Mouse (Mus musculus) embryonic stem cell, embryonic (primary cell): ENCODE measurements at regions not wholly inside any gene's neighbourhood (a gene's known extent, or its start where the extent isn't known, plus 50 kb on each side); places are given as distances from the start of the nearest gene placed in this dataset.

Experiments used
- CTCF ChIA-PET, 4 experiments: fragments of 300-600 bp in 2 of 4; fragments of 350-600 bp in 2 of 4; sonication (Branson Sonifier 250); formaldehyde crosslinking; loops; one replicate each; lab custom pipeline; 2022; ENCODE audit warnings: inconsistent platforms in 2 of 4; lab: Charles Lee
- POLR2A ChIA-PET, 4 experiments: fragments of 300-600 bp in 2 of 4; fragments of 350-600 bp in 2 of 4; sonication (Branson Sonifier 250); formaldehyde crosslinking; loops; one replicate each; lab custom pipeline; 2022; ENCODE audit warnings: antibody characterized with exemption in 4 of 4, inconsistent platforms in 1 of 4; lab: Charles Lee

GRCm38 (mm10) chr4:127685021-127685420 is 285.7 kb downstream of the CK137956 start:
- ChIA-PET POLR2A (no interaction called here), CTCF (no interaction called here)

DNA sequence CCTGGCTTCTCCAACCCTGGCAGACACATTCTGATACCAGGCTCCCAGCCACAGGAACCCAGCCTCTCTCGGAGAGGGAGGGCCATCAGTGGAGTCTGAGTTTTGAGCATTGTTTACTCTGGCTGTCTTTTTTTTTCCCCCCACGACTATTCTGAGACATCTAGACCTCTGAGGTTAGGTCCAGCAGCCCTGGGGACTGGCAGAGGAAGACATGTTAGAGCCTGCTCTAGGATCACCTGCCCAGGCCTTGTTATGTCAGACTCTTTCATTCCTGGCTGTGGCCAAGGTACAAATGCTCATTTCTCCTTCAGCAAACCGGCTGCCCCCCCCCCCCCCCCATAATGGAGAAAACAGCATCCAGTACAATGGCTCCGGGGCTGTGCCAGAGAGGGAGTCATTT is 291.4 kb downstream of the CK137956 start:
- CTCF ChIA-PET: interaction anchor here in 1 of 4 experiments (1.0 kb wide), 1 partner anchor 130 kb away, joined by 3 read pairs; no protein-coding TSS in a partner anchor
- POLR2A ChIA-PET: interaction anchor here in 1 of 4 experiments (0.6 kb wide), 1 partner anchor 39 kb away, joined by 4 read pairs; no protein-coding TSS in a partner anchor

GRCm38 (mm10) chr4:127678437-127678836 is 292.3 kb downstream of the CK137956 start:
- CTCF ChIA-PET: no interaction called here
- POLR2A ChIA-PET: no interaction called here

DNA sequence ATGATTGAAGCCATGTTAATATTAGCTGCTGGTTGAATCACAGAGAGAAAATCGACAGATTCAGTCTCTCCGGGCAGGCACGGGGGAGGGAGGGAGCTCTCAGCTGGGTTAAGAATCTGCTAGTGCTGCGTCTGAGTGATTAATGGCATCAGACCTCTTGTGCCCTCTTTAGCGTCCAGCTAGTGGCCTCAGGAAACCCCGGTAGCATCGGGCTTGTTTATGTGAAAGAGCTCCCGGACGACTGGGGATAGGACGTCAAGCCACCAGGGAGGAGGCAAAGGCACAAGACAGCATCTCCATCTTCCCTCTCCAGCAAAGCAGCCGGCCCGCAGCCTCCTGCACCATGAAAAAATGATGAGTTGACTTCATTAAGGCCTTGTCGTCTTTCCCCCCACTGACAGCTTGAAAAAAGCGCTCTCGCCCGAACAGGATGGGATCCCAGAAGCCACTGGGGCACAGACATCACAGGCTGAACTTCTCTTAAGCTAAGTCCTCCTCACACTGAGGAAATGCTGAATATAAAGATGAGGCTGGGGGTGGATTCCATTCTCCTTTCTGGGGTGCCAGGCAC is 294.9 kb downstream of the CK137956 start:
- CTCF ChIA-PET: interaction anchor here in 2 of 4 experiments (0.6 to 1.6 kb wide), 4 partner anchors 17 to 889 kb away, joined by 3 to 6 read pairs (median 4); no protein-coding TSS in a partner anchor
- POLR2A ChIA-PET: interaction anchor here in 2 of 4 experiments (0.6 kb wide), 2 partner anchors 144 to 544 kb away, joined by 3 to 5 read pairs; no protein-coding TSS in a partner anchor

DNA sequence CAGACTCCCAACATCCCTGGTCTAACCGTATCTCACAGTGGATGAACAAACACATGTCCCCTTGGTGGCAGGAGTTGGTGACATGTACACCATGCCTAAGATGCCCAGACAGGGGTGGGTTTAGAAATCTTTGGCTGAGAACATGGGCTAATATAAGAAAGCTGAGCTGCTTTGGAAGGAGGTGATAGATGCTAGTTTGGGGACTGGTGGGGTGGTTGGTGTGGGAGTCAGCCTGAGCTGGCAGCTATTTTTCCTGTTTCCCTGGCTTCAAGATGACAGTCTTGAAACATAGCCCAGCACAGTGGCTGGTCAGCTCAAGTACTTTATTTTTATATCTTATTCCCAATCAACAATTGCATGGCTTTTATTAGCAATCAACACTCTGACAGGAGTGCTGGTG is 302.0 kb upstream of the Gjb5 start:
- CTCF ChIA-PET: no interaction called here
- POLR2A ChIA-PET: no interaction called here

DNA sequence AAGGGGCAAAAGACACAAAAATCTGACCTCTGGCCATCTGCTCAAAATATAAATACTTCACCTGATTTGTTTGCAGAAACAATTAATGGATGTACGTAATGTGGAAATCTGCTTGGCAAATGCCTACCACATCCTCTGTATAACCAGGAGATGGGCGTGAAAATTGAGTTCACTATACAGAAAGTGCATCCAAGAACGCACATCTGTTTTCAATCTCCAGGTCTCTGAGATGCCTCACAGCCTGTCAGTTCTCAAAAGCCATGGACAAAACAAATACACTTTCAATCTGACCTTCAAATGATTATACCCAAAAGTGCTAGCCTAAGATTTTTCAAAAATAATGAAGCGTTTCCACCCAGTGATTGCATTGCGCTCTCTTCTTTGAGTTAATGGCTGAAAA is 293.6 kb upstream of the Gjb5 start:
- POLR2A ChIA-PET: no interaction called here

GRCm38 (mm10) chr4:127648011-127648410 is 290.0 kb upstream of the Gjb5 start:
- ChIA-PET CTCF (no interaction called here), POLR2A (no interaction called here)

More for the DNA sequence above, 293.6 kb upstream of the Gjb5 start:
- CTCF ChIA-PET: interaction anchor here in 1 of 4 experiments (0.6 kb wide), 1 partner anchor 134 kb away, joined by 3 read pairs; no protein-coding TSS in a partner anchor

- POLR2A ChIA-PET: no interaction called here
- CTCF ChIA-PET: no interaction called here
Measured at GRCm38 (mm10) chr4:127647189-127647588, 289.2 kb upstream of the Gjb5 start.

- ChIA-PET CTCF (interaction anchor here in 2 of 4 experiments (0.6 kb wide), 2 partner anchors 256 to 828 kb away, joined by 3 to 4 read pairs; no protein-coding TSS in a partner anchor), POLR2A (interaction anchor here in 1 of 4 experiments (0.6 to 0.7 kb wide), 3 partner anchors 39 to 307 kb away, joined by 3 to 4 read pairs (median 4); no protein-coding TSS in a partner anchor)
Measured at GRCm38 (mm10) chr4:127640251-127641085, 282.5 kb upstream of the Gjb5 start.

DNA sequence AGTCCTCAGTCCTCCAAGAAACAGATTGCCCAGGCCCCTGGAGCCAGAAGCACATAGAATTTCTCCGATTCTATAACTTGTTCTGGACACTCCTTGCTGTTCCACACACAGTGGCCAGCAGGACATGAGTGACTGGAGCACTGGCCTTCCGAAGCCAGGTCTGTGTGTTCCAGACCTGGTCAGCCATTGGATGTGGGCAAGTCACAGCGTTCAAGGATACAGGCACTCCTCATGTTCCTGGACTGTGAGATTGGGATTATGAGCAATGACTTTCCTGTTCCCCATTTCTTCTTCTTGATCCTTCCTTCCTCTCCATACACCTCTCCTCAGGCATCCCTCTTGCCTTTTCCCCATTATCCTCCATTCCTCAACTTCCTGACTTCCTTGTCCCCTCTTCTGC is 281.8 kb upstream of the Gjb5 start:
- ChIA-PET POLR2A (interaction anchor here in 1 of 4 experiments (0.7 kb wide), 2 partner anchors 40 to 307 kb away, joined by 4 read pairs; no protein-coding TSS in a partner anchor), CTCF (interaction anchor here in 1 of 4 experiments (0.6 kb wide), 2 partner anchors 369 to 829 kb away, joined by 3 to 4 read pairs; no protein-coding TSS in a partner anchor)

- CTCF ChIA-PET: no interaction called here
- POLR2A ChIA-PET: no interaction called here
Measured at GRCm38 (mm10) chr4:127636934-127637333, 279.0 kb upstream of the Gjb5 start.

GRCm38 (mm10) chr4:127635262-127635661 is 277.3 kb upstream of the Gjb5 start:
- POLR2A ChIA-PET: interaction anchor here in 1 of 4 experiments (0.6 kb wide), 1 partner anchor 25 kb away, joined by 3 read pairs; no protein-coding TSS in a partner anchor
- CTCF ChIA-PET: no interaction called here

DNA sequence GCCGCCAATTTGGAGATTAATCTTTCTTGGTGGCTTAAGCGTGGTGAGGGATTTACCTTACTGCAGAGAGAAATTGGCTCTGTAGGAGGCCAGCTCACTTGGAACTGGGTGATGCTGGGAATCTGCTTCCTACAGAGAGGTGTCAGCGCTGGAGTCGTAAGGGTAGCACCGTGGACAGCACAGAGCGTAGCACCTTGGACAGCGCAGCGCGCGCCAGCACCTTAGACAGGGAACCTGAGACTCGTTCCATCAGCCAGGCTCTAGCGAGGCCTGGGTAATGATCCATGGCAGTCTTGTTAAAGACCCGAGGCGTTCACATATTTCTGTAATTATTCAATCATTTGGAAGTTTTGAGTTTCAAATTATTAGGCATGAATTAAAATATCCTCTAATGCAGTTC is 261.9 kb upstream of the Gjb5 start:
- CTCF ChIA-PET: interaction anchor here in 1 of 4 experiments (0.6 kb wide), 1 partner anchor 36 kb away, joined by 3 read pairs; no protein-coding TSS in a partner anchor

GRCm38 (mm10) chr4:127612761-127613160 is 254.8 kb upstream of the Gjb5 start:
- ChIA-PET POLR2A (no interaction called here), CTCF (interaction anchor here (0.5 to 0.9 kb wide), 7 partner anchors 74 to 244 kb away, joined by 3 to 10 read pairs (median 3); no protein-coding TSS in a partner anchor)

More for the DNA sequence above, 261.9 kb upstream of the Gjb5 start:
- POLR2A ChIA-PET: no interaction called here

- POLR2A ChIA-PET: interaction anchor here in 2 of 4 experiments (0.8 to 1.1 kb wide), 2 partner anchors 10 to 11 kb away, joined by 3 read pairs; no protein-coding TSS in a partner anchor
- CTCF ChIA-PET: interaction anchor here in 2 of 4 experiments (0.6 kb wide), 2 partner anchors 9 to 155 kb away, joined by 3 to 9 read pairs; no protein-coding TSS in a partner anchor
Measured at GRCm38 (mm10) chr4:127600919-127601318, 242.9 kb upstream of the Gjb5 start.

DNA sequence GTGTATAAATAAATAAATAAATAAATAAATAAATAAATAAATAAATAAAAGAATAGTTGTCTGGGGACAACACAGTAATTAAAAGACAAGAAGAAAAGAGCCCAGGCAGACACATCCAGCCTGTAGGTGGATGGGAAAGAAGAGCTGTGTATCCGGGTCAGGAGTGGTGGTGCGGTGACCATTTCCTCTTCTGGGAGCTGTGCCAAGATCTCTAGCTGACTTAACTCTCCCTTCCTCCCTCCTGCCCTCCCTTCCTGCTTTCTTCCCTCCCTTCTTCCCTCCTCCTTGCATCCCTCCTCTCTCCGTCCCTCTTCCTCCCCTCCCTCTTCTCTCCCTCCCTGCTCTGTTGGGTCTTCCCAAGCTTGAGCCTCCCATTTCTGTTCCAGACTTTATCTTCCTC is 240.6 kb upstream of the Gjb5 start:
- ChIA-PET POLR2A (interaction anchor here in 1 of 4 experiments (0.7 kb wide), 1 partner anchor 918 kb away, joined by 3 read pairs; no protein-coding TSS in a partner anchor), CTCF (interaction anchor here in 1 of 4 experiments (0.6 kb wide), 1 partner anchor 383 kb away, joined by 5 read pairs; no protein-coding TSS in a partner anchor)

DNA sequence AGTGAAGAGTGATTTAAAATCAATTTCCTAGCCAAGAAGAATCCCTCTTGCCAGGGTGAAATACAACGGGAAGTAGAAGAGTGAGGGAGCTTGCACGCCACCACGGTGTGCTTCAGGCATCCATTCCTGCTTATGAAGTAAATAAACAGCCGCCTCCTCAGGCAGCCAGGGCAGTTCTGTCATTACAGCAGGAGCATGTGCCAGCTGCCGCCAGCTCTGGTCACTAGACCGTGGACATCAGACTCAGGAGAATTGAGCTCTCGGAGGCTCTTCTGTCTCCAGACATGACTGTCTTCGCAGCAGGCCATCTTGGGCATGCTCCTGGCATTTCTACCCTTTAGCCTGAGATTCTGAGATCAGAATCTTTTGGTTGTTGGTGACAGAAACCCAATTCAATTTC is 236.1 kb upstream of the Gjb5 start:
- CTCF ChIA-PET: interaction anchor here in 1 of 4 experiments (0.5 kb wide), 1 partner anchor 219 kb away, joined by 6 read pairs; no protein-coding TSS in a partner anchor
- POLR2A ChIA-PET: interaction anchor here in 1 of 4 experiments (0.6 kb wide), 1 partner anchor 103 kb away, joined by 3 read pairs; no protein-coding TSS in a partner anchor

DNA sequence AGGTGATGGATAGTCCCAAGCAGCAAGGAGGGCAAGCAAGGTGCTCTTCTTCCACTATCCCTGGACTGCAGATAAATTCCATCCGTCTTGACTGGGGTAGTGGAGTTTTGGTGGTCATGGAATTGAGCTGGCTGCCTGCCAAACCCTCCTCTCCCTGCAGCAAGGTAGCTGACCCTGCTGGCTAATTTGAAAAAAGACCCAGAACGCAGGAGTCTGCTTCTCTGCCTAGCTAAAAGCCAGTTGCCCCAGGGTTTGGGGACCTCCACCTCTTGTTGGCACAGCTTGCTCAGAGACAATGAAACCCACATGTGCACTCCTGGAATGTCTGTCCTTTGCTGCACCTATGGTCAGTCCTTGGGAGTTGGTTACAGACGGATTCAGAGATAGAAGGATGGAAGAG is 233.6 kb upstream of the Gjb5 start:
- POLR2A ChIA-PET: no interaction called here

DNA sequence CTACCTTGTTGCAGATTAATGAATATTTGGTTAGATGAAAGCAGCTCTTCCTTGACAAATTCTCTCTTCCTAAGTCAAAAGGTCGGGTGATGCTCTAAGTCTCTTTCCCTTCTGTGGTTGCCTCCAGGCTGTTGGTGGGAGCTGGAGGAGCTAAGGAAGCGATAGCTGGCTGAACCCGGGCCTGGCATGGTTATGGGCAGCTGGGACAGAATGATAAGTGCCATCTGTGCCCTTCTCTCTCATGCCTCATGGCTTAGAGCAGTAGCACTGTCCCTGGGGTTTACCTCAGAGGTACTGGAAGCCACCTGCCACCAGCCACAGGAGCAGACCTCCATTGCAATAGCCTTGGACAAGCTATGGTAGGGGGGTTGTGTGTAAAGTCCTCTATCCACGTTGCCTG is 228.8 kb upstream of the Gjb5 start:
- ChIA-PET POLR2A (interaction anchor here in 1 of 4 experiments (0.6 kb wide), 1 partner anchor 328 kb away, joined by 3 read pairs; no protein-coding TSS in a partner anchor), CTCF (no interaction called here)

More for the DNA sequence above, 233.6 kb upstream of the Gjb5 start:
- CTCF ChIA-PET: interaction anchor here in 1 of 4 experiments (0.8 kb wide), 1 partner anchor 1006 kb away, joined by 13 read pairs; no protein-coding TSS in a partner anchor
